Mouse (Mus musculus) cortical plate, adult 2 months (tissue): ENCODE results near the gene Csnk2a2.

Source experiments
- CTCF ChIP-seq: fragments of 200-500 bp; IDR thresholded peaks from 2 replicates; pipeline ENCODE4 v1.5.1; 2011; ENCODE audit warnings: mild to moderate bottlenecking, control low read depth, low read length; ENCODE audit not compliant: insufficient read depth; ENCODE audit errors: extremely low read depth
- POLR2A ChIP-seq: fragments of 200-500 bp; IDR thresholded peaks from 2 replicates; pipeline ENCODE4 v1.6.1; 2011; ENCODE audit warnings: mild to moderate bottlenecking, low read length, control low read depth; ENCODE audit not compliant: insufficient read depth; ENCODE audit errors: extremely low read depth

- TF ChIP-seq POLR2A (no peak), CTCF (no peak)
Measured at GRCm38 (mm10) chr8:95532206-95532605, 42.4 kb upstream of the Csnk2a2 start.
